Mouse (Mus musculus): Measurements from ENCODE around the gene Heatr5a. TPM values are rescaled to one million over a fixed set of nuclear protein-coding genes. Genes with fewer than 3 reads are reported as not detected.

The Heatr5a gene
- total RNA-seq, 4 experiments from 2014 or later, result 19.0 to 22.5 (median 21.7) TPM

DNA sequence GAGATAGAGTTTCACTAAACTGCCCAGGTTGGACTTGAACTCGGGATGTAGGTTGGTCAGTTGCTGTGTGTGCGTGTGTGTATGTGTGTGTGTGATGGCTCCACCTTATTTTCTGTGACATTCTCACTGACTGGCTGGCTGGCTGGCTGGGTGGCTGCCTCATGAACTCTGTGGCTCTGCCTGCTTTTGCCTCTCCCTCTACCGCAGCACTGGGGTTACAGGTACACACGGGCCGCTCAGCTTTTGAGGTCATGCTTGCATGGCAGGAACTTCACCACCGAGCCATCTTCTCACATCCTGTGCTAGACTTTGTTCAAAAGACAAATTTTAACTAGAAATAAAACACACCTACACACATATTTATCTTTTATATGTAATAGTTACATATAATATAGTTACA is 84.8 kb downstream of the Heatr5a start:
- no peak for DNase-seq (ENCODE audit: low spot score)

- DNase-seq (ENCODE audit: low spot score), result no peak
Measured at GRCm38 (mm10) chr12:51884801-51885200, 86.3 kb downstream of the Heatr5a start.

DNA sequence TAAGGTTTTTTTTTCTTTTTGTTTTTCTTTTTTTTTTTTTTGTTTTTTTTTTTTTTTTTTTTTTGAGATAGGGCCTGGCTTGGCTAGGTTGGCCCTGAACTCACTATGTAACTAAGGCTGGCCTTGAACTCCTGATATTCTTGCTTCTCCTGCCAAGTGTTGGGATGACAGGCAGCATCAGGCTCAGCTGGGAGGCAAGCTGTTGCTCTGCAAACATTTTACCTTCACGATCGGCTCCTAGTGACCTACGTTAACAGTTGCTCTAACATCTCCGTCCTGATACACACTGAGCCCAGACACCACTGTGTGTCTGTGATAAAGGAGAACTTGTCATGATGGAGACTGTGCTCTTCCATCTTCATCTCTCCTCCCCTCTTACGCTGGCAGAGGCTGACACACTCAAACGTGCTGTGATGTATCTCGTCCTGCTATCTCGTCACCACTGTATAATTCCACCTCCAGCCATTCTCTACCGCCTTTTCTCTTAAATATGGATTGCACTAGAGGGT is 87.8 kb downstream of the Heatr5a start:
- DNase-seq (ENCODE audit: low spot score), result no peak

DNA sequence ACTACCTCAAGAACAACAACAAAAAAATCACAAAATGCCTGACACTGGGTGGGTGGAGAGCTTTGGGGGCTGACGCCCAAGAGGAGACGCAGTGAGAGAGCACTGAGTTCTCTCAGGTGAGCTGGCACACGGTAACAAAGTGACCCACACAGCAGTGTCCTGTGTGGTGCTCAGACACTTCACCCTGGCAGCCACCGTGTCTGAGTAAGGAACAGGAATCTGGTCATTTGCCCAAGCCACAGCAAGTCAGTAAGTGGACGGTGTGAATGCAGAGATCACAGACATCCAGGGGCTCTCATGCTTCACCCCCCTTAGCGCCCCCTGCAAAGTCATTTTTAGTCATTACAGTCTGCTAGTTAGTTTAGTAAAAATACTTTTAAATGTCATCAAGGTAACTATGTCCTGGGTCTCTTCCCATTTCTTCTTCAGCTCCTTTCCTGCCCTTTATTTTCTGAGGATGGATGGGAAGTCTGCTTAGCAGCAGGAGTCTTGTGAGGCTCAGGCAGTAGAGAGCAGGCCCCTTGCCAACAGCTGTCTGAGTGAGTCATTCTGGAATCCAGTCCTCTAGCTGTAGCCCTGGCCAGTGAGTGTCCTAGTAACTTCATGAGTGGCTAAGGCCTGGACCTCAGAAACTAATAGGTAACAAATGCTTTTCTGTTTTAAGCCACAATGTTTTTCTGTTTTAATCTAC is 88.4 kb downstream of the Heatr5a start:
- DNase-seq (ENCODE audit: low spot score), result peak; percentile 67

DNA sequence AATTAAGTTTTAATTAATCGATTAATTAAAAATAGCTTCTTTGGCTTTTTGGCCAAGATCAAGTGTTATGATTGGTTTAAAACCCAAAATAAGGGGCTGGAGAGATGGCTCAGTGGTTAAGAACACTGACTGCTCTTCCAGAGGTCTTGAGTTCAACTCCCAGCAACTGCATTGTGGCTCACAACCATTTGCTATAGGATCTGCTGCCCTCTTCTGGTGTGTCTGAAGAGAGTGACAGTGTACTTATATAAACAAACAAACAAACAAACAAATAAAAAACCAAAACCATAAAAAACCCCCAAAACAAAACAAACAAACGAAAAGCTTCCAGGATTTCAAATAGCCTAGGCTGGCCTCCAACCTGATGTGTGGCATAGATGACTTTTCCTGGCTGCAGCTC is 89.3 kb downstream of the Heatr5a start:
- no peak for DNase-seq (ENCODE audit: low spot score)

DNA sequence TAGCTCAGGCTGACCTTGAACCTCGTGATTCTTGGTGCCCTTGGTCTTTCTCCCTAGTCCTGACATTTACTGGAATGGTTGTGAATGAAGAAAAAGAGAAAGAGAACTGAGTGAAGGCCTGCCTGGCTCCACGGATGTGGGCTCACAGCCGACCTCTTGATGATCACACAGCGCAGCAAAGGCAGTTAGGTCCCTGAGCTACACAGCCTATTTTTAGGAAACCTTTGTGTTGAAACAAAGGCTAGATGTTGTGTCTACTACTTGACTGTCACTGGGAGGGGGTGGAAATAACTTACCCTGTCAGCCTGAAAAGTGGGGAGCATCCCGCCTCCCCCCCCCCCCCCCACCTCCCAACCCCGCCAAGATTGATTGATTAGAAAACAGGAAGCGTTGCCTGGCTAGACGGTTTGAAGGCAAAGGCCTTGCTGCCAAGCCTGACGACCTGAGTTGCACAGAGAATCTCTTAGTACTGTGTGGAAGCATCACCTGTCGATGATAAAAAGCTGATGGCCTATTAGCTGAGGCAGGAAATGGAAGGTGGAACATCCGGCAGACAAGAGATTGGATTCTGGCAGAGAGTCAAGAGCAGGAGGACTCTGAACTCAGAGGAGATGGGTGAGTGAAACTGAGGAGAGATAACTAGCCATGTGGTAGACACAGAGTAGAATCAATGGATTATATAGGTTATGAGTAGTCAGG is 99.5 kb downstream of the Heatr5a start:
- no peak for DNase-seq (ENCODE audit: low spot score)

GRCm38 (mm10) chr12:51869511-51869910 is 101.6 kb downstream of the Heatr5a start:
- DNase-seq (ENCODE audit: low spot score), result no peak

GRCm38 (mm10) chr12:51867076-51867475 is 104.0 kb downstream of the Heatr5a start:
- DNase-seq (ENCODE audit: low spot score), result no peak

DNA sequence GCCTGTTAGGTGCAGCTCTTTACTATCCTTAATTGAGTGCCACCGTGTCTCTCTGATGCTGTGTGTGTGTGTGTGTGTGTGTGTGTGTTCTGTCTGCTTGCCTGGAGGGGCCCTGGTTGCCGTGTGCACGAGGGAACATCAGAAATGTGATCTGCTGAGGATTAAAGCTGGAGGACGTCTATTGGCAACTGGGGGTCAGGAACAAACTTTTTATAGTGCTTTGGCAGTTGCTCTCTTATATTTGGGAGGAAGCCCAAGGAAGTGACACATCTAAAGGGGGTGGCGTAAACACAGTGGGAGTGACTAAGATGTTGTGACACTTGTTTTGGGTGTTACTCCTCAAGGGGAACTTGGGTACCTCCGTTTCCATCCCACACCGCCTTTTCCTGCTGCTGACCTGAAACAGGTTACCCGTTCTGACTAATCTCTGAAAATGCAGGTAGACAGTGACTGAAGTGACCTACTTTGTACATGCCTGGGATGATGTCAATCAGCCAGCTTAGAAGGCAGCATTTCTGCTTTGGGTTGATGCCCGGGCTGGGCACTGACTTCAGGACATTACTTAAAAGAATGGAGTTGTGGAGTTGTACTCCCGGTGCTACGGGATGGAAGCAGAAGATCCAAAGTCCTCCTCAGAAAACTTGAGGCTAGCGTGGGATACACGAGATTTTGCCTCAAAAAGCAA is 104.8 kb downstream of the Heatr5a start:
- DNase-seq (ENCODE audit: low spot score), result peak; percentile 64

DNA sequence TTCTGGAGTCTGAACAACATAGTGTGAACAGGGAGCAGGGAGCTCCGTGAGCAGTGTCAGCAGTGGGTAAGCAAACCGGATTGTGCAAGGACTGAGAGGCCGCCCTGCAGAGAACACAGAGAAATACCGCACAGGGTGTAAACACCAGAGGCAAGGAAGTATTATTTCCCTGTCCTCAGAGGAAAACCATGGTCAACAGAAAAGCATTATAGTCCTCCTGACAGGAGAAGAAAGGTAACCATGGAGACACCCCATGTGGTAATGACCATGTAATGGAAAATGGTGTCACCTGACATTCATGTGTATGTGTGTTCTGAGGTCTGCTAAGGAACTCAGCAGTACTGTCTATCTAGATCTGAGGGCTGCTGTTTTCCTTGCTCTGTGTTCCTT is 105.3 kb downstream of the Heatr5a start:
- peak; percentile 36 for DNase-seq (ENCODE audit: low spot score)

- DNase-seq (ENCODE audit: low spot score), result peak; percentile 32
Measured at GRCm38 (mm10) chr12:51865061-51865789, 105.9 kb downstream of the Heatr5a start.

DNA sequence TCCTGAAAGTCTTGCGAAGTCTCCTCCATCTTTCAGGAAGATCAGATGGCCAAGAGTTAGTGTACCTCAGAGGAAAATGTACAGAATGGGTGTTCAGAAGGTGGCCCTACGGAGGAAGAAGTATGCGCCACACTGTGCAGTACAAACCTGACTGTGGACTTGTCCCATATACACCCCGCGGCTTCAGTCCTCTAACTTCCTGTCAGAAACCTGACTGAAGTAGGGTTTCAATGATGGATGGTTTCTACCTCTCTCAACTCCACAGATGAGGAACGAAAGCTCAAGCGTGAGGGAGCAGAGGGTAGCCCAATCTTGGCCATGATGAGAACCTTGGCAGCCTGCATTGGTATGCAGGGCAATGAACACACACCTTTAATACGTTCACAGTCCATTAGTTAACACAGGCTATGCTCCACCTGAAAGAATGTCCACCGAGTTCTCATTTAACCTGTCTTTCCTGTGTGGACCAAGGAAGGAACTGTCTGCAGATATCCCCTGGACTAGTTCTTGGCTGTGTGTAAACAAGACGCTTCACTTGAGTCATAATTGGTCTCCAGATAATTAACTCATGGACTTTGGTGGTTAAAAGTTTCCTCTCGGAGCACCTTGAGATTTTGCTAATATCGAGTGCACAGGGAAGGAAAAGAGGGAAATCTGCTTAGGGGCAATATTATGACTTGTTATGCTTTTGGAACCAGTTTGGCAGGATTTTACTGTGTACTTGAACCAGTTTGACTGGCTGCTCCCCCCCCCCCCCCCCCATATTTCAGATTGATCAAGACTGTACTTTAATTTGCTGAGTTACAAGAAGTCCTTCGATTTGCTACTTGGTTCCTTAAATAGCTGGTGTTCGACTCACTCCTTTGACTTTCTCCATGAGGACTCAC is 107.8 kb downstream of the Heatr5a start:
- no peak for DNase-seq (ENCODE audit: low spot score)

DNA sequence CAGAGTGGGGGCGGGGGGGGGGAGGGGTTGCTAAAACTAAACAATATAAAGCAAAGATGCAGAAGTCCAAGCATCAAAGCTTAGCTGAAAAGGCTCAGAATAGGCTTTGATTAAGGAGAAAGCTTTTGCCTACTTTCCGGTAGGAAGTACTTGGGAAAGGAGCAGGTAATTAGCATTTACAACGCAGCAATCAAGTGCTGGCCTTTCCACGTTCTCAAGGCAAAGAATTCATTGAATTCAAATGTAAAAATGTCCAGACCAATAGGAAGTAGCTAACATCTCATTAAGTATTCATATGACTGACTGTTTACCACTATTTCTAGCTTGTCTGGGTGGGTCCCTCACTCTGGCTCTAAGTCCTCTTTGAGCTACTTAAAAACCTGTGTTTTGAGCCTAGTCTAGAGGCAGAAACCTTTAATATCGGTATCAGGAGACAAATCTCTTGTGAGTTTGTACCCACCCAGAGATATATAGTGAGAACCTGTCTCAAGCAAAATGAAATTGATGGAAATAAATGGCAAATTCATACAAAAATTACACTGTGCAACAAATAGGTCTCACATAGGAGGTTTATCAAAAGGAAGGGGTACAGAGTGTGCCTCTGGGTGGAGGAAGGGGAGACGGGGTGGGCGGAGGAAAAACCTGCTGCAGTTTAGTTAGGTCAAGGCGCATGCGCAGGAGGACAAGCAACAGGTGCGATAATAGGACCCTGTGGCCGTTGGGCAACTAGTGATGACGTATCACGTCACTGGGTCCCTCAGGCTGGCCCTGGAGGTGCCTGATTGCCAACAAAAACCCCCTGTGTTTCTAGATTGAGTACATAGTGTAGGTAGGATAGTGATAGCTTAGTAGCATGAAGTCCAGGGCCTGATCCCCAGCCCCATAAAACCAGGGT is 112.7 kb downstream of the Heatr5a start:
- DNase-seq (ENCODE audit: low spot score), result no peak

GRCm38 (mm10) chr12:51856768-51857295 is 114.3 kb downstream of the Heatr5a start:
- no peak for DNase-seq (ENCODE audit: low spot score)

GRCm38 (mm10) chr12:51855872-51856271 is 115.2 kb downstream of the Heatr5a start:
- no peak for DNase-seq (ENCODE audit: low spot score)

- no peak for DNase-seq (ENCODE audit: low spot score)
Measured at GRCm38 (mm10) chr12:51855453-51855852, 115.7 kb downstream of the Heatr5a start.

GRCm38 (mm10) chr12:51851617-51852016 is 119.5 kb downstream of the Heatr5a start:
- DNase-seq (ENCODE audit: low spot score), result no peak

DNA sequence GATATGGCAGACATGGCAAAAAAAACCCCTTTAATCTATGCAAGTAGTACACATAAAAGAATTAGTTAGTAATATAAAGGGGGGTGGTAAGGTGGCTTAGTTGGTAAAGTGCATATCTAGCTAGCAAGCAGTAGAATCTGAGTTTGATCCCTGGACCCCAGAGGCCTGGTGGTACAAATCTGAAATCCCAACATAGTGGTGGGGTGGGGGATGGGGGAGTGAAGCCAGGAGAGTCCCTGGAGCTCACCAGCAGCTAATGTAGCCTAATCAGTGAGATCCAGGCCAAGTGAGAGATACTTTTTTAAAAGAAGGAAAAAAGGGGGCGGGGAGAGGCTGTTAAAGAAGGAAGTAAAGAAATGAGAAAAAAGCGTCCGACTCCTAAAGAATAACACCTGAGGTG is 120.0 kb downstream of the Heatr5a start:
- no peak for DNase-seq (ENCODE audit: low spot score)

DNA sequence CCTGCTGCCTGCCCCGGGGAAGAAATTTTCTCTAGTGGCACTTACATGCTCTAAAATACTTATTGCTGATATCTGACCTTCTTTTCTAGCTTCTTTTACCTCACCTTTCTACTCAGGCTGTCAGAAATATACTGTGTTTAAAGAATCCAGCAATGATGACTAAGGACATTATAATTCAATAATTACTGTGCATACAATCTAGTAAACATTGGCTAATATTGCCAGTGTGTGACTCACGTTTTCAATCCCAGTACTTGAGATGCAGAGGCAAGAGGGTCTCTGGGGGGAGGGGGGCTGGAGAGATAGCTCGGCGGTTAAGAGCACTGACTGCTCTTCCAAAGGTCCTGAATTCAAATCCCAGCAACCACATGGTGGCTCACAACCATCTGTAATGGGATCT is 120.8 kb downstream of the Heatr5a start:
- no peak for DNase-seq (ENCODE audit: low spot score)

DNA sequence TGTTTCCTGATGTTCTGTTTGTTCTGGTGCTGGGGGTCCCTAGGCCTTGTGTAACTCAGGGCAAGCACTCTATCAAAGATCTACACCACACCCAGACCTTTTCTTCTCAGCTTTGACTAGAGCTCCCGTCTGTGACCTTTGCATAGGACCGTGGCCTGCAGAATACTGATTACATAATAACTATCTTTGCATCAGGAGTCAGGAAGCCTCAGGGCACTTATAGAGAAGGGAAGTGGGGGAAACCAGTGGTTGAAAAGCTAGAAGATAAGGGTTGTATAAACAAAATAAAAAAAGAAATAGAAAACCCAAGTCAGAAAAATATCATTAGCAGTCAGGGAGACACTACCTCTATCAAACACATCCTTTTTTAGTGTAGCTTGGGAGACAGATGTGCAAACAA is 121.2 kb downstream of the Heatr5a start:
- DNase-seq (ENCODE audit: low spot score), result no peak
